Mouse (Mus musculus) limb, embryonic 14.5 days (tissue): ENCODE data around the gene Cebpe. TPM values are rescaled to one million over a fixed set of nuclear protein-coding genes. Genes with fewer than 3 reads are reported as not detected.

Experiments used
- ATAC-seq: fragments of 200-750 bp; cut with Nextera tagmentation; 2 replicates; pipeline ENCODE4 v1.8.0; 2017; ENCODE audit warnings: low read depth, moderate number of reproducible peaks, moderate TSS enrichment; ENCODE audit not compliant: low FRiP score
- DNase-seq: peaks from one replicate; pipeline ENCODE4 v3.0.0-alpha.2; 2015; ENCODE audit warnings: low spot score
- H3K27ac ChIP-seq: fragments of 300-500 bp; sonication (generic); replicated peaks from 2 replicates; pipeline ENCODE4 v1.5.1; 2014; ENCODE audit warnings: low read depth, mild to moderate bottlenecking, low read length, moderate library complexity, mixed read lengths
- H3K27me3 ChIP-seq: fragments of 300-500 bp; sonication (generic); 2 replicates; pipeline ENCODE4 v1.6.1; 2014; ENCODE audit warnings: low read length, mixed read lengths; ENCODE audit not compliant: control insufficient read depth, insufficient read depth
- H3K36me3 ChIP-seq: fragments of 300-500 bp; sonication (generic); 2 replicates; pipeline ENCODE4 v1.6.1; 2014; ENCODE audit warnings: mild to moderate bottlenecking, low read length, moderate library complexity, mixed read lengths; ENCODE audit not compliant: control insufficient read depth, insufficient read depth
- H3K4me1 ChIP-seq: fragments of 300-500 bp; sonication (generic); 2 replicates; pipeline ENCODE4 v1.6.1; 2014; ENCODE audit warnings: antibody characterized with exemption, low read length, mixed read lengths; ENCODE audit not compliant: control insufficient read depth, insufficient read depth
- H3K4me2 ChIP-seq: fragments of 300-500 bp; sonication (generic); replicated peaks from 2 replicates; pipeline ENCODE4 v1.6.1; 2014; ENCODE audit warnings: low read depth, mild to moderate bottlenecking, low read length, moderate library complexity; ENCODE audit not compliant: severe bottlenecking
- H3K4me3 ChIP-seq: fragments of 300-500 bp; sonication (generic); replicated peaks from 2 replicates; pipeline ENCODE4 v1.5.1; 2014; ENCODE audit warnings: low read length
- H3K9ac ChIP-seq: fragments of 300-500 bp; sonication (generic); 2 replicates; pipeline ENCODE4 v1.6.1; 2014; ENCODE audit warnings: mild to moderate bottlenecking, low read depth, low read length, moderate library complexity; ENCODE audit not compliant: severe bottlenecking
- H3K9me3 ChIP-seq: fragments of 300-500 bp; sonication (generic); 2 replicates; pipeline ENCODE4 v1.6.1; 2016; ENCODE audit warnings: low read length; ENCODE audit not compliant: control insufficient read depth
- POLR2A ChIP-seq: fragments of 200-500 bp; IDR thresholded peaks from 2 replicates; pipeline ENCODE4 v1.8.0; 2012; ENCODE audit warnings: inconsistent platforms, mild to moderate bottlenecking, moderate library complexity, borderline replicate concordance; ENCODE audit not compliant: insufficient read depth, insufficient read length; ENCODE audit errors: extremely low read depth
- WGBS: fragments of 180-500 bp; shearing (Covaris S2); extraction: QIAGEN DNeasy Blood & Tissue Kit; methylation state at CpG from one replicate; pipeline ENCODE4 v1.1.7; 2014; 5-methylcytosine and 5-hydroxymethylcytosine counted together
- polyA plus RNA-seq, 2 experiments: library from polyadenylated mRNA; depleted of rRNA in 1 of 2; stranded (reverse) in 1 of 2; unstranded in 1 of 2; fragments of >200 nt; fragmentation: Nextera tagmentation in 1 of 2; extraction: Ambion mirVana in 1 of 2; gene quantifications; 2 replicates each; pipeline versions ENCODE4 v1.2.1 to v1.2.3; 2012 to 2014

Gene Cebpe
- polyA plus RNA-seq, 2 experiments, result 0.23 to 0.30 TPM

GRCm38 (mm10) chr14:54714617-54715081 lies 2.7 kb upstream of the Cebpe start:
- no peak for ATAC-seq
- H3K27ac ChIP-seq, result no peak overlapping the region
- WGBS, result 6% methylated on average over 15 of the region's 15 CpGs
- no peaks in the 10 kb centered on the region for H3K36me3 ChIP-seq
- no peaks in the 10 kb centered on the region for H3K9me3 ChIP-seq
- H3K4me1 ChIP-seq, result no peaks in the 10 kb centered on the region
- H3K4me3 ChIP-seq, result peak overlapping the region; percentile 22
- no peak for DNase-seq
- H3K9ac ChIP-seq, result no peak overlapping the region
- H3K4me2 ChIP-seq, result peak overlapping the region; percentile 55
- H3K27me3 ChIP-seq, result no peaks in the 10 kb centered on the region
- TF ChIP-seq POLR2A, result no peak

GRCm38 (mm10) chr14:54714121-54714520 lies 2.1 kb upstream of the Cebpe start:
- Histone ChIP-seq H3K4me2 (peak overlapping the region; percentile 55), H3K27ac (no peak overlapping the region), H3K27me3 (no peaks in the 10 kb centered on the region), H3K4me1 (no peaks in the 10 kb centered on the region), H3K36me3 (no peaks in the 10 kb centered on the region), H3K9ac (no peak overlapping the region), H3K4me3 (peak overlapping the region; percentile 22), H3K9me3 (no peaks in the 10 kb centered on the region)
- peak; percentile 82 for DNase-seq
- peak; percentile 17; the same call in 1 of the 2 replicates for ATAC-seq
- TF ChIP-seq POLR2A, result no peak
- WGBS, result 2% methylated on average over 13 of the region's 13 CpGs

- 80% methylated on average over 8 of the region's 8 CpGs for WGBS
- DNase-seq, result no peak
These were observed 887 bp upstream of the Cebpe start for GRCm38 (mm10) chr14:54712861-54713260.

GRCm38 (mm10) chr14:54709054-54709453 lies 2.9 kb downstream of the Cebpe start:
- H3K27ac ChIP-seq, result no peak overlapping the region
- H3K9ac ChIP-seq, result no peak overlapping the region
- H3K27me3 ChIP-seq, result no peaks in the 10 kb centered on the region
- WGBS, result 87% methylated on average over 9 of the region's 9 CpGs
- DNase-seq, result no peak
- H3K4me1 ChIP-seq, result no peaks in the 10 kb centered on the region
- ATAC-seq, result no peak
- H3K4me2 ChIP-seq, result no peak overlapping the region
- H3K9me3 ChIP-seq, result no peaks in the 10 kb centered on the region
- no peaks in the 10 kb centered on the region for H3K36me3 ChIP-seq
- TF ChIP-seq POLR2A, result no peak
- H3K4me3 ChIP-seq, result no peak overlapping the region

More at GRCm38 (mm10) chr14:54712861-54713260, 887 bp upstream of the Cebpe start:
- Histone ChIP-seq H3K4me2 (no peak overlapping the region), H3K9ac (no peak overlapping the region), H3K9me3 (no peaks in the 10 kb centered on the region), H3K27ac (no peak overlapping the region), H3K4me1 (no peaks in the 10 kb centered on the region), H3K27me3 (no peaks in the 10 kb centered on the region), H3K4me3 (no peak overlapping the region), H3K36me3 (no peaks in the 10 kb centered on the region)
- ATAC-seq, result no peak
- TF ChIP-seq POLR2A, result no peak

- Histone ChIP-seq H3K27ac (no peak overlapping the region), H3K4me1 (no peaks in the 10 kb centered on the region), H3K36me3 (no peaks in the 10 kb centered on the region), H3K27me3 (no peaks in the 10 kb centered on the region), H3K4me3 (no peak overlapping the region), H3K9me3 (no peaks in the 10 kb centered on the region), H3K9ac (no peak overlapping the region), H3K4me2 (no peak overlapping the region)
- 58% methylated on average over 17 of the region's 17 CpGs for WGBS
- DNase-seq (no peak), ATAC-seq (no peak)
- no peak for TF ChIP-seq POLR2A
These were observed 5.2 kb downstream of the Cebpe start for GRCm38 (mm10) chr14:54706589-54707320.
